Mouse (Mus musculus): ENCODE measurements around the gene Gabra2.

DNA sequence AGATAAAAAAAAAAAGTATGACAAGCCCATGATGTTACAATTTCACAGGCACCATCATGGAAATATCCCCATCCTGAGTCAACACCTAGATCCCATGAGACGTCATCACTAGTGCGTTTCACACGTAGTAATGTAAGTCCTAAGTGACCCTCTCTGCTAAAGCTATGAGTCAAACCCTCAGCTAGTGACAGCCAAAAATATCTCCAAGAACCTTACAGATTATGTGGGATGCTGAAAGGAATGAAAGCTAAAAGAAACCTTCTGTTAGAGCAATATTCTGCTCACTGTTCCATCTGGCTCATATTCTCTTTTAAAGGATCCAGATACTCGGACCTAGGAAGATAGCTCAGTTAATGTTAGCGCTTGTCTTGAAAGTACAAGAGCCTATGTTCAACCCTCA lies 16.8 kb downstream of the Gabra2 start:
- TF ChIP-seq CTCF (IDR thresholded peaks at IDR 0.05; ENCODE audit: control insufficient read depth, insufficient read depth, insufficient read length) (no peak), USF1 (IDR thresholded peaks at IDR 0.05; ENCODE audit: low read depth) (no peak), MAX (IDR thresholded peaks at IDR 0.05) (no peak), MYOD1 (IDR thresholded peaks at IDR 0.05; ENCODE audit: control insufficient read depth, insufficient read length, low read depth) (no peak), MYOG (IDR thresholded peaks at IDR 0.05; ENCODE audit: control insufficient read depth, extremely low read depth, insufficient read length) (no peak)
